7 mouse cellular contexts compared by ENCODE assay signal in genomic region chr1:175625257-175625879, GRCm38 (mm10). TPM values are rescaled to one million over a fixed set of nuclear protein-coding genes. Genes with fewer than 3 reads are reported as not detected.
DNase-seq lines count a peak whose midpoint lies in the region; ATAC-seq and TF ChIP-seq lines count a peak whose summit lies in the region.

Gene Fh1, minus strand, starts transcription at chr1:175625635.

- peak within 1 kb of the TSS; percentile 95 for H3K4me3 ChIP-seq in embryonic facial prominence, embryonic 10.5 days
- H3K4me3 ChIP-seq in intestine, postnatal 0 days (ENCODE audit: low read depth, low read length), result peak within 1 kb of the TSS; percentile 68
- peak within 1 kb of the TSS; percentile 57 for H3K4me3 ChIP-seq in midbrain, embryonic 12.5 days
- H3K4me3 ChIP-seq in small intestine, adult 2 months (ENCODE audit: low read depth, low read length), result peak within 1 kb of the TSS; percentile 85

- intact Hi-C loops in left cerebral cortex, postnatal 4 days (cut with DNase I), result loop anchor here (5.0 kb wide), 1 partner anchor 297 kb away; the partner anchor contains the start of gene Gm38100

- H3K27ac ChIP-seq in embryonic facial prominence, embryonic 10.5 days (replicated peaks), result peak within 1 kb of the TSS; percentile 93
- H3K27ac ChIP-seq in intestine, postnatal 0 days (ENCODE audit: low read depth, low read length), result peak within 1 kb of the TSS; percentile 88
- peak within 1 kb of the TSS; percentile 71 for H3K27ac ChIP-seq in midbrain, embryonic 12.5 days (replicated peaks)
- peak within 1 kb of the TSS; percentile 57 for H3K27ac ChIP-seq in small intestine, adult 2 months (ENCODE audit: insufficient read depth, low read depth, low read length)

- peak within 1 kb of the TSS; percentile 73 for H3K4me2 ChIP-seq in intestine, postnatal 0 days (replicated peaks; ENCODE audit: low read depth)
- peak within 1 kb of the TSS; percentile 86 for H3K4me2 ChIP-seq in midbrain, embryonic 12.5 days (replicated peaks)

- H3K27me3 ChIP-seq in embryonic facial prominence, embryonic 10.5 days (replicated peaks; ENCODE audit: low read depth, poor library complexity, severe bottlenecking), result no peaks in the 10 kb centered on the region
- H3K27me3 ChIP-seq in intestine, postnatal 0 days (replicated peaks; ENCODE audit: control insufficient read depth, insufficient read depth, low read length), result no peaks in the 10 kb centered on the region
- H3K27me3 ChIP-seq in midbrain, embryonic 12.5 days, result no peaks in the 10 kb centered on the region
- no peaks in the 10 kb centered on the region for H3K27me3 ChIP-seq in small intestine, adult 2 months (ENCODE audit: control insufficient read depth, insufficient read depth, low read length)

- H3K9me3 ChIP-seq in embryonic facial prominence, embryonic 10.5 days, result no peaks in the 10 kb centered on the region
- no peaks in the 10 kb centered on the region for H3K9me3 ChIP-seq in intestine, postnatal 0 days (ENCODE audit: control insufficient read depth)
- no peaks in the 10 kb centered on the region for H3K9me3 ChIP-seq in midbrain, embryonic 12.5 days

- DNase-seq in adrenal gland, postnatal 10 days, result peak; percentile 96
- DNase-seq in embryonic facial prominence, embryonic 10.5 days (ENCODE audit: low spot score), result peak; percentile 95
- DNase-seq in gonadal fat pad, adult 2 months (ENCODE audit: low read depth), result peak; percentile 89
- peak; percentile 95 for DNase-seq in left cerebral cortex, postnatal 4 days

- peak within 1 kb of the TSS; percentile 67 for H3K9ac ChIP-seq in intestine, postnatal 0 days (ENCODE audit: low read depth, low read length)
- H3K9ac ChIP-seq in midbrain, embryonic 12.5 days (replicated peaks), result peak within 1 kb of the TSS; percentile 90

- WGBS in embryonic facial prominence, embryonic 10.5 days, result under 1% methylated on average over 58 of the region's 58 CpGs
- WGBS in intestine, postnatal 0 days, result under 1% methylated on average over 58 of the region's 58 CpGs
- under 1% methylated on average over 58 of the region's 58 CpGs for WGBS in midbrain, embryonic 12.5 days
- under 1% methylated on average over 58 of the region's 58 CpGs for WGBS in small intestine, adult 2 months

- H3K36me3 ChIP-seq in embryonic facial prominence, embryonic 10.5 days (replicated peaks), result peaks cover 2% of the 10 kb centered on the region
- 0 out of 2 replicates have a peak, but pooled peaks cover 2% of the 10 kb centered on the region for H3K36me3 ChIP-seq in intestine, postnatal 0 days (ENCODE audit: control insufficient read depth, insufficient read depth)
- H3K36me3 ChIP-seq in midbrain, embryonic 12.5 days, result no peaks in the 10 kb centered on the region
- H3K36me3 ChIP-seq in small intestine, adult 2 months (ENCODE audit: control insufficient read depth, insufficient read depth, low read length), result no peaks in the 10 kb centered on the region

- peak; percentile 100 for ATAC-seq in intestine, postnatal 0 days
- peak; percentile 100 for ATAC-seq in midbrain, embryonic 12.5 days (ENCODE audit: low FRiP score, low read depth)

- TF ChIP-seq CTCF in intestine, postnatal 0 days (IDR thresholded peaks at IDR 0.05; ENCODE audit: low read depth), result no peak
- TF ChIP-seq CTCF in small intestine, adult 2 months (IDR thresholded peaks at IDR 0.05; ENCODE audit: extremely low read depth, insufficient read length, insufficient replicate concordance, low read depth, low read length), result no peak

- peaks cover 15% of the 10 kb centered on the region for H3K4me1 ChIP-seq in embryonic facial prominence, embryonic 10.5 days
- H3K4me1 ChIP-seq in intestine, postnatal 0 days (replicated peaks; ENCODE audit: control insufficient read depth, insufficient read depth, low read length), result peaks cover 3% of the 10 kb centered on the region
- peaks cover 12% of the 10 kb centered on the region for H3K4me1 ChIP-seq in midbrain, embryonic 12.5 days
- H3K4me1 ChIP-seq in small intestine, adult 2 months (ENCODE audit: control insufficient read depth, insufficient read depth, insufficient read length, low read length), result peaks cover 3% of the 10 kb centered on the region; the same call in 1 of the 2 replicates

- TF ChIP-seq POLR2A in small intestine, adult 2 months (IDR thresholded peaks at IDR 0.05; ENCODE audit: low read depth, low read length), result peak; percentile 85

RNA-seq across cellular contexts. Expression of gene Fh1, which starts in this region (rescaled TPM):
- 100 to 1,000 TPM; 421 to 465 TPM for total RNA-seq in adrenal gland, postnatal 10 days (2021)
- polyA plus RNA-seq in embryonic facial prominence, embryonic 10.5 days (2016; fragmentation: Nextera tagmentation; extraction: Ambion mirVana), result 122 and 124 TPM in 2 replicates
- polyA plus RNA-seq in gonadal fat pad, adult 2 months (2012; rRNA removed), result 37.2 and 49.6 TPM in 2 replicates
- polyA plus RNA-seq in intestine, postnatal 0 days (2015; fragmentation: Nextera tagmentation; extraction: Ambion mirVana), result 109 and 112 TPM in 2 replicates
- 10 to 100 TPM; 66.2 to 73.0 TPM for total RNA-seq in left cerebral cortex, postnatal 4 days (2021)
- 74.7 and 82.6 TPM in 2 replicates for polyA plus RNA-seq in midbrain, embryonic 12.5 days (2016; fragmentation: Nextera tagmentation; extraction: Ambion mirVana)
- 11.8 and 16.4 TPM in 2 replicates for polyA plus RNA-seq in small intestine, adult 2 months (2012; rRNA removed)

Comparison
In these comparisons a context has a peak if more than half of its experiments do, and no peak if none do; other contexts are left out.
1. Peak in every context shown above with its lines: DNase-seq, ATAC-seq, H3K4me3 ChIP-seq and H3K27ac ChIP-seq.
2. RNA of gene Fh1 (total RNA-seq): 421 to 465 TPM in adrenal gland, postnatal 10 days; 66.2 to 73.0 TPM in left cerebral cortex, postnatal 4 days; every median in the first group is over 4 times any median in the second.